Mouse (Mus musculus) MEL (cell line): ENCODE measurements around the gene Dlx1. TPM values are rescaled to one million over a fixed set of nuclear protein-coding genes. Genes with fewer than 3 reads are reported as not detected.
A peak's percentile ranks its signal among the peaks of the same experiment; 100 is the strongest.

ENCODE experiments used
- DNase-seq: peaks from one replicate; pipeline ENCODE4 v3.0.0; 2011; ENCODE audit warnings: low read depth, low spot score
- H3K27ac ChIP-seq: 2 replicates; pipeline ENCODE4 v1.5.1; 2012; ENCODE audit warnings: low read depth, mild to moderate bottlenecking, control low read depth, low read length, moderate library complexity; ENCODE audit not compliant: control insufficient read depth
- H3K27me3 ChIP-seq, 2 experiments: fragments of 150-350 bp in 1 of 2; sonication (generic) in 1 of 2; 2 replicates each; pipeline ENCODE4 v1.6.1; 2012; ENCODE audit warnings: low read length in 2 of 2, mild to moderate bottlenecking in 2 of 2, improper control_type of control experiment in 1 of 2, moderate library complexity in 1 of 2; ENCODE audit not compliant: insufficient read depth in 2 of 2, control insufficient read depth in 1 of 2
- H3K36me3 ChIP-seq, 2 experiments: 2 replicates each; pipeline ENCODE4 v1.6.1; 2012 to 2014; ENCODE audit warnings: low read length in 2 of 2, improper control_type of control experiment in 1 of 2, inconsistent platforms in 1 of 2, mild to moderate bottlenecking in 1 of 2; ENCODE audit not compliant: insufficient read depth in 2 of 2, control insufficient read depth in 1 of 2
- H3K4me1 ChIP-seq, 2 experiments: fragments of 150-350 bp in 1 of 2; sonication (generic) in 1 of 2; 2 replicates each; pipeline ENCODE4 v1.6.1; 2012; ENCODE audit warnings: low read length in 2 of 2, improper control_type of control experiment in 1 of 2, mild to moderate bottlenecking in 1 of 2; ENCODE audit not compliant: insufficient read depth in 2 of 2, control insufficient read depth in 1 of 2
- H3K4me3 ChIP-seq, 2 experiments: fragments of 150-350 bp in 1 of 2; sonication (generic) in 1 of 2; 2 replicates each; pipeline ENCODE4 v1.5.1; 2012; ENCODE audit warnings: low read depth in 2 of 2, low read length in 2 of 2, mild to moderate bottlenecking in 2 of 2, moderate library complexity in 2 of 2, control low read depth in 1 of 2, improper control_type of control experiment in 1 of 2; ENCODE audit not compliant: control insufficient read depth in 1 of 2, insufficient read depth in 1 of 2
- H3K79me2 ChIP-seq: 2 replicates; pipeline ENCODE4 v1.6.1; 2012; ENCODE audit warnings: mild to moderate bottlenecking, low read length, moderate library complexity; ENCODE audit not compliant: control insufficient read depth, poor library complexity, insufficient read depth
- H3K9ac ChIP-seq: 2 replicates; pipeline ENCODE4 v1.6.1; 2012; ENCODE audit warnings: low read depth, mild to moderate bottlenecking, control low read depth, low read length, moderate library complexity; ENCODE audit not compliant: control insufficient read depth, poor library complexity, severe bottlenecking
- H3K9me3 ChIP-seq: fragments of 150-350 bp; sonication (generic); replicated peaks from 2 replicates; pipeline ENCODE4 v1.6.1; 2012; ENCODE audit warnings: mild to moderate bottlenecking, low read length, improper control_type of control experiment, moderate library complexity; ENCODE audit not compliant: insufficient read depth
- BHLHE40 ChIP-seq: IDR thresholded peaks from 2 replicates; pipeline ENCODE4 v1.6.1; 2012; ENCODE audit warnings: low read depth, mild to moderate bottlenecking, inconsistent platforms, low read length, improper control_type of control experiment, borderline replicate concordance
- CHD1 ChIP-seq: IDR thresholded peaks from 2 replicates; pipeline ENCODE4 v1.6.1; 2012; ENCODE audit warnings: low read depth, mild to moderate bottlenecking, inconsistent platforms, low read length, improper control_type of control experiment
- CHD2 ChIP-seq: IDR thresholded peaks from 2 replicates; pipeline ENCODE4 v1.6.1; 2011; ENCODE audit warnings: low read length, improper control_type of control experiment
- E2F4 ChIP-seq: IDR thresholded peaks from 2 replicates; pipeline ENCODE4 v1.6.1; 2011; ENCODE audit warnings: low read depth, low read length, improper control_type of control experiment, borderline replicate concordance
- ELF1 ChIP-seq: IDR thresholded peaks from 2 replicates; pipeline ENCODE4 v1.6.1; 2014; ENCODE audit warnings: low read depth, mild to moderate bottlenecking, inconsistent platforms, low read length, improper control_type of control experiment, moderate library complexity
- EP300 ChIP-seq, 2 experiments: IDR thresholded peaks; 2 replicates each; pipeline ENCODE4 v1.6.1; 2011; ENCODE audit warnings: improper control_type of control experiment in 2 of 2, low read length in 2 of 2, low read depth in 1 of 2, mild to moderate bottlenecking in 1 of 2
- ETS1 ChIP-seq: IDR thresholded peaks from 2 replicates; pipeline ENCODE4 v1.6.1; 2012; ENCODE audit warnings: low read depth, mild to moderate bottlenecking, inconsistent platforms, low read length, improper control_type of control experiment, moderate library complexity
- GABPA ChIP-seq: IDR thresholded peaks from 2 replicates; pipeline ENCODE4 v1.6.1; 2012; ENCODE audit warnings: low read depth, mild to moderate bottlenecking, inconsistent platforms, low read length, improper control_type of control experiment, moderate library complexity
- GATA1 ChIP-seq: IDR thresholded peaks from 2 replicates; pipeline ENCODE4 v1.6.1; 2011; ENCODE audit warnings: low read depth, low read length, improper control_type of control experiment
- HCFC1 ChIP-seq: IDR thresholded peaks from 2 replicates; pipeline ENCODE4 v1.6.1; 2012; ENCODE audit warnings: low read depth, mild to moderate bottlenecking, inconsistent platforms, low read length, improper control_type of control experiment, moderate library complexity
- KAT2A ChIP-seq: conservative IDR thresholded peaks from 2 replicates; pipeline ENCODE4 v1.6.1; 2012; ENCODE audit warnings: low read depth, low read length, improper control_type of control experiment, inconsistent platforms
- MAFK ChIP-seq: IDR thresholded peaks from 2 replicates; pipeline ENCODE4 v1.6.1; 2011; ENCODE audit warnings: low read depth, mild to moderate bottlenecking, low read length, improper control_type of control experiment, borderline replicate concordance
- MAX ChIP-seq: IDR thresholded peaks from 2 replicates; pipeline ENCODE4 v1.6.1; 2011; ENCODE audit warnings: low read length, improper control_type of control experiment
- MAZ ChIP-seq: IDR thresholded peaks from 2 replicates; pipeline ENCODE4 v1.6.1; 2012; ENCODE audit warnings: low read depth, mild to moderate bottlenecking, inconsistent platforms, low read length, improper control_type of control experiment
- MEF2A ChIP-seq: IDR thresholded peaks from 2 replicates; pipeline ENCODE4 v1.6.1; 2014; ENCODE audit warnings: low read depth, mild to moderate bottlenecking, inconsistent platforms, low read length, improper control_type of control experiment; ENCODE audit not compliant: poor library complexity, insufficient replicate concordance, severe bottlenecking; ENCODE audit errors: extremely low read depth
- MXI1 ChIP-seq: IDR thresholded peaks from 2 replicates; pipeline ENCODE4 v1.6.1; 2011; ENCODE audit warnings: mild to moderate bottlenecking, low read depth, low read length, improper control_type of control experiment
- MYB ChIP-seq: IDR thresholded peaks from 2 replicates; pipeline ENCODE4 v1.6.1; 2011; ENCODE audit warnings: mild to moderate bottlenecking, low read depth, low read length, improper control_type of control experiment
- MYC ChIP-seq: IDR thresholded peaks from 2 replicates; pipeline ENCODE4 v1.6.1; 2011; ENCODE audit warnings: low read depth, mild to moderate bottlenecking, low read length, improper control_type of control experiment, moderate library complexity
- NELFE ChIP-seq: IDR thresholded peaks from 2 replicates; pipeline ENCODE4 v1.6.1; 2011; ENCODE audit warnings: low read depth, low read length, improper control_type of control experiment
- NRF1 ChIP-seq: IDR thresholded peaks from 2 replicates; pipeline ENCODE4 v1.6.1; 2014; ENCODE audit warnings: low read depth, mild to moderate bottlenecking, inconsistent platforms, low read length, improper control_type of control experiment, moderate library complexity; ENCODE audit not compliant: poor library complexity, insufficient read depth, severe bottlenecking
- POLR2A ChIP-seq, 2 experiments: IDR thresholded peaks; 2 replicates each; pipeline ENCODE4 v1.6.1; 2011 to 2012; ENCODE audit warnings: low read length in 2 of 2, mild to moderate bottlenecking in 2 of 2, control low read depth in 1 of 2, improper control_type of control experiment in 1 of 2, low read depth in 1 of 2, moderate library complexity in 1 of 2; ENCODE audit not compliant: control insufficient read depth in 1 of 2, insufficient read depth in 1 of 2, poor library complexity in 1 of 2
- POLR2AphosphoS2 ChIP-seq: IDR thresholded peaks from 2 replicates; pipeline ENCODE4 v1.6.1; 2011; ENCODE audit warnings: low read length, improper control_type of control experiment
- POLR2AphosphoS5 ChIP-seq: IDR thresholded peaks from 2 replicates; pipeline ENCODE4 v1.6.1; 2012; ENCODE audit warnings: low read depth, borderline replicate concordance, mild to moderate bottlenecking, inconsistent platforms, low read length, moderate library complexity, mixed read lengths
- RCOR1 ChIP-seq: IDR thresholded peaks from 2 replicates; pipeline ENCODE4 v1.6.1; 2012; ENCODE audit warnings: low read depth, mild to moderate bottlenecking, inconsistent platforms, low read length, improper control_type of control experiment
- SIN3A ChIP-seq: IDR thresholded peaks from 2 replicates; pipeline ENCODE4 v1.6.1; 2012; ENCODE audit warnings: low read length, improper control_type of control experiment, inconsistent platforms
- SMC3 ChIP-seq: IDR thresholded peaks from 2 replicates; pipeline ENCODE4 v1.6.1; 2011; ENCODE audit warnings: low read depth, low read length, improper control_type of control experiment
- TAL1 ChIP-seq: IDR thresholded peaks from 2 replicates; pipeline ENCODE4 v1.6.1; 2012; ENCODE audit warnings: mild to moderate bottlenecking, inconsistent platforms, low read length, moderate library complexity, mixed read lengths
- TBP ChIP-seq: IDR thresholded peaks from 2 replicates; pipeline ENCODE4 v1.8.0; 2011; ENCODE audit warnings: low read depth, low read length, improper control_type of control experiment
- TCF12 ChIP-seq: IDR thresholded peaks from 2 replicates; pipeline ENCODE4 v1.6.1; 2014; ENCODE audit warnings: low read depth, mild to moderate bottlenecking, inconsistent platforms, low read length, improper control_type of control experiment, moderate library complexity
- USF1 ChIP-seq: IDR thresholded peaks from 2 replicates; pipeline ENCODE4 v1.6.1; 2014; ENCODE audit warnings: low read depth, mild to moderate bottlenecking, inconsistent platforms, low read length, improper control_type of control experiment, moderate library complexity
- USF2 ChIP-seq, 2 experiments: IDR thresholded peaks; 2 replicates each; pipeline ENCODE4 v1.6.1; 2011 to 2012; ENCODE audit warnings: improper control_type of control experiment in 2 of 2, low read length in 2 of 2, borderline replicate concordance in 1 of 2, inconsistent platforms in 1 of 2, low read depth in 1 of 2, mild to moderate bottlenecking in 1 of 2; ENCODE audit not compliant: insufficient read depth in 1 of 2
- ZC3H11A ChIP-seq: IDR thresholded peaks from 2 replicates; pipeline ENCODE4 v1.6.1; 2012; ENCODE audit warnings: low read depth, mild to moderate bottlenecking, inconsistent platforms, low read length, improper control_type of control experiment
- ZKSCAN1 ChIP-seq: IDR thresholded peaks from 2 replicates; pipeline ENCODE4 v1.6.1; 2012; ENCODE audit warnings: low read depth, mild to moderate bottlenecking, inconsistent platforms, low read length, improper control_type of control experiment, moderate library complexity
- ZMIZ1 ChIP-seq: IDR thresholded peaks from 2 replicates; pipeline ENCODE4 v1.6.1; 2012; ENCODE audit warnings: low read depth, mild to moderate bottlenecking, inconsistent platforms, low read length, improper control_type of control experiment, moderate library complexity
- ZNF384 ChIP-seq: IDR thresholded peaks from 2 replicates; pipeline ENCODE4 v1.6.1; 2012; ENCODE audit warnings: low read depth, mild to moderate bottlenecking, inconsistent platforms, low read length, improper control_type of control experiment
- polyA plus RNA-seq, 2 experiments: library from polyadenylated mRNA; stranded (reverse) in 1 of 2; unstranded in 1 of 2; fragments of >175 nt in 1 of 2; fragments of >200 nt in 1 of 2; gene quantifications; 2 replicates each; pipeline versions ENCODE4 v1.2.1 to v1.2.4; 2012; ENCODE audit warnings: low replicate concordance in 2 of 2, low read depth in 1 of 2; ENCODE audit not compliant: insufficient read length in 2 of 2, insufficient read depth in 1 of 2, missing spikeins in 1 of 2
- total RNA-seq: library from RNA; depleted of rRNA; stranded (reverse); fragments of 300-350 nt; gene quantifications from 2 replicates; pipeline ENCODE4 v1.2.3, GENCODE M21; 2012; rRNA removed

Gene Dlx1
- total RNA-seq, result 3.4 and 3.7 TPM in 2 replicates
- polyA plus RNA-seq, result 10 to 100 TPM in 1 of 2 experiments, not detected in 1; 11.8 TPM

DNA sequence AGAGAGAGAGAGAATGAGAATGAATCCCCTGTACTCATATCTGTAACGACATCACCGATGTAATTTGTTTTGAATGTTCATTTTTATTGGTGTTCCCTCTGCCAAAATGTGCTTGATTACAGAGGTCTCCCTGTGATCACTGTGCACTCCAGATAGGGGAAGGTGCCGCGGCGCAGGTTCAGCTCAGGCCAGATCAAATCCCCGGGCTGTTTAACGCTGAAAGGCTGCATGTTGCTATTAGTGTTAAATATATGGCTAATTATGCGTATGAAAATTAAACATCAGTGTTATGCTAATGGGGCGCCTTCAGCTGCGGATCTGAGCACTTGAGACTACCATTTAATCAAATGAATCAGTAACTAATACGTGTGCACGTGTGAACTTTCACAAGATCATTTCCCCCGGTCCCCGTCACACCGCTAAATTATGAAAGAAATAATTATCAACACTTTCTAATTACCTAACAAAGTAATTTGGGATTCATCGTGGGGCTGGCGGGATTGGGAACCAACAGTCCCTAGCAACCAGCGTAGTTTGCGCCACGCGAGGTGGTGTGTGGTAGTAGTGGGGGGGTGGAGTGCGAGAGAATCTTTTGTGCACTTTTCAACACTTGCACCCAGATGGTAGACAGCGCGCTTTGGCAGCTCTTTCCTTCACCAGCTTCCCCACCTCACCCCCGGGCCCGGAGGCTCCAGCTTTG lies at the start of gene Dlx1:
Gene Dlx1, plus strand, starts transcription at position 100 of the 700 bp plus-strand sequence.
- H3K27me3 ChIP-seq, result no peaks in the 10 kb centered on the region
- DNase-seq, result peak; percentile 86
- H3K4me1 ChIP-seq, result peaks cover 8 to 12% of the 10 kb centered on the region in 2 experiments
- H3K9me3 ChIP-seq, result no peaks in the 10 kb centered on the region
- H3K79me2 ChIP-seq, result peaks cover 6% of the 10 kb centered on the region; the same call in 1 of the 2 replicates
- peak within 1 kb of the TSS; percentile 90 for H3K9ac ChIP-seq
- peak within 1 kb of the TSS; percentile 85 for H3K27ac ChIP-seq
- peak within 1 kb of the TSS; percentile 87 to 93 for H3K4me3 ChIP-seq
- H3K36me3 ChIP-seq, result peaks cover 0 to 16% of the 10 kb centered on the region in 2 experiments; a peak in 2 of 4 replicates
- TF ChIP-seq TCF12 (peak; percentile 62; the same call in 1 of the 2 replicates), MAFK (no peak), MXI1 (peak; percentile 70), ZC3H11A (no peak), USF2 (IDR thresholded peaks at IDR 0.05; ENCODE audit: borderline replicate concordance in 1 of 2, insufficient read depth in 1 of 2, low read depth in 1 of 2, low read length in 2 of 2) (no peak), MAZ (no peak), SMC3 (no peak), POLR2AphosphoS2 (no peak; the same call in 1 of the 2 replicates), TBP (peak; percentile 61), GABPA (no peak), NELFE (peak; percentile 36), MAX (peak; percentile 44; the same call in 1 of the 2 replicates), EP300 (IDR thresholded peaks at IDR 0.05; ENCODE audit: low read depth in 1 of 2, low read length in 2 of 2) (peak; percentile 36 to 52; a peak in 3 of 4 replicates), POLR2AphosphoS5 (no peak), MYC (peak; percentile 63; the same call in 1 of the 2 replicates), TAL1 (peak; percentile 49), ZKSCAN1 (no peak), BHLHE40 (peak; percentile 79), CHD1 (no peak; the same call in 1 of the 2 replicates), POLR2A (IDR thresholded peaks at IDR 0.05; ENCODE audit: control insufficient read depth in 1 of 2, insufficient read depth in 1 of 2, low read depth in 1 of 2, low read length in 2 of 2, poor library complexity in 1 of 2) (peak in 1 of 2 experiments; percentile 50; a peak in 2 of 4 replicates), ZNF384 (no peak), KAT2A (no peak; the same call in 1 of the 2 replicates), ELF1 (no peak), ETS1 (peak; percentile 81), MYB (no peak), E2F4 (no peak), ZMIZ1 (peak; percentile 55; the same call in 1 of the 2 replicates), SIN3A (peak; percentile 70), MEF2A (no peak), RCOR1 (no peak; the same call in 1 of the 2 replicates), CHD2 (no peak), USF1 (no peak), NRF1 (no peak; the same call in 1 of the 2 replicates), GATA1 (peak; percentile 59; the same call in 1 of the 2 replicates), HCFC1 (peak; percentile 50; the same call in 1 of the 2 replicates)
